Mouse (Mus musculus): ENCODE results near the gene Elobl.

Elobl gene

GRCm38 (mm10) chr11:88993186-88993585 is 26.5 kb upstream of the Elobl start:
- CTCF ChIA-PET: interaction anchor here (0.7 to 1.2 kb wide), 6 partner anchors 9 to 76 kb away, joined by 3 to 4 read pairs (median 3); no protein-coding TSS in a partner anchor

GRCm38 (mm10) chr11:88989530-88989929 is 22.8 kb upstream of the Elobl start:
- CTCF ChIA-PET: interaction anchor here (0.7 kb wide), 2 partner anchors 78 to 445 kb away, joined by 4 to 5 read pairs; no protein-coding TSS in a partner anchor

- CTCF ChIA-PET: interaction anchor here (0.7 kb wide), 2 partner anchors 78 to 445 kb away, joined by 4 to 5 read pairs; no protein-coding TSS in a partner anchor
Observed at GRCm38 (mm10) chr11:88988956-88989355, 22.2 kb upstream of the Elobl start.

GRCm38 (mm10) chr11:88986616-88987015 is 19.9 kb upstream of the Elobl start:
- CTCF ChIA-PET: no interaction called here

- CTCF ChIA-PET: interaction anchor here (1.3 kb wide), 1 partner anchor 12 kb away, joined by 3 read pairs; no protein-coding TSS in a partner anchor
Observed at GRCm38 (mm10) chr11:88981337-88981736, 14.6 kb upstream of the Elobl start.

- CTCF ChIA-PET: no interaction called here
Observed at GRCm38 (mm10) chr11:88977188-88977587, 10.5 kb upstream of the Elobl start.

- CTCF ChIA-PET: interaction anchor here (0.5 to 0.7 kb wide), 2 partner anchors 109 to 310 kb away, joined by 3 to 4 read pairs; no protein-coding TSS in a partner anchor
Observed at GRCm38 (mm10) chr11:88976320-88976719, 9.6 kb upstream of the Elobl start.

- CTCF ChIA-PET: interaction anchor here (0.5 kb wide), 1 partner anchor 793 kb away, joined by 4 read pairs; no protein-coding TSS in a partner anchor
Observed at GRCm38 (mm10) chr11:88973776-88974701, 7.3 kb upstream of the Elobl start.

GRCm38 (mm10) chr11:88970202-88970732 is 3.5 kb upstream of the Elobl start, which contains the start of gene Coil:
Coil (plus strand) TSS chr11:88970252.
- CTCF ChIA-PET: interaction anchor here (0.6 kb wide), 1 partner anchor 91 kb away, joined by 10 read pairs; no protein-coding TSS in a partner anchor

- CTCF ChIA-PET: interaction anchor here (0.7 kb wide), 2 partner anchors 30 to 60 kb away, joined by 3 read pairs; no protein-coding TSS in a partner anchor
Observed at GRCm38 (mm10) chr11:88958851-88959250, 7.9 kb downstream of the Elobl start.

- CTCF ChIA-PET: interaction anchor here (1.1 kb wide), 1 partner anchor 47 kb away, joined by 10 read pairs; no protein-coding TSS in a partner anchor
Observed at GRCm38 (mm10) chr11:88955217-88955969, 11.3 kb downstream of the Elobl start, which contains the start of gene Scpep1. Scpep1 (minus strand) TSS chr11:88955465.

- CTCF ChIA-PET: no interaction called here
Observed at GRCm38 (mm10) chr11:88954803-88955202, 11.9 kb downstream of the Elobl start.

GRCm38 (mm10) chr11:88953582-88953981 is 13.1 kb downstream of the Elobl start:
- CTCF ChIA-PET: no interaction called here

GRCm38 (mm10) chr11:88952117-88952516 is 14.6 kb downstream of the Elobl start:
- CTCF ChIA-PET: no interaction called here

GRCm38 (mm10) chr11:88951576-88951975 is 15.2 kb downstream of the Elobl start:
- CTCF ChIA-PET: no interaction called here

GRCm38 (mm10) chr11:88950640-88951250 is 16.0 kb downstream of the Elobl start:
- CTCF ChIA-PET: interaction anchor here (0.7 kb wide), 1 partner anchor 82 kb away, joined by 3 read pairs; no protein-coding TSS in a partner anchor

GRCm38 (mm10) chr11:88949802-88950639 is 16.7 kb downstream of the Elobl start:
- CTCF ChIA-PET: interaction anchor here (0.7 kb wide), 1 partner anchor 82 kb away, joined by 3 read pairs; no protein-coding TSS in a partner anchor

GRCm38 (mm10) chr11:88948896-88949295 is 17.8 kb downstream of the Elobl start:
- CTCF ChIA-PET: no interaction called here

- CTCF ChIA-PET: interaction anchor here (0.6 kb wide), 1 partner anchor 23 kb away, joined by 4 read pairs; no protein-coding TSS in a partner anchor
Observed at GRCm38 (mm10) chr11:88945971-88946585, 20.7 kb downstream of the Elobl start.
